Mouse (Mus musculus): Measurements from ENCODE around the gene Ift80. TPM values are rescaled to one million over a fixed set of nuclear protein-coding genes. Genes with fewer than 3 reads are reported as not detected.
A peak's percentile ranks its signal among the peaks of the same experiment; 100 is the strongest.
"Not testable (repeated sequence)": the region's sequence is repeated elsewhere in the genome, so short reads cannot be mapped to it uniquely, and the experiment has no call there.

Gene Ift80
- polyA plus RNA-seq, 1 experiment from 2014 or later, result 10.0 TPM

DNA sequence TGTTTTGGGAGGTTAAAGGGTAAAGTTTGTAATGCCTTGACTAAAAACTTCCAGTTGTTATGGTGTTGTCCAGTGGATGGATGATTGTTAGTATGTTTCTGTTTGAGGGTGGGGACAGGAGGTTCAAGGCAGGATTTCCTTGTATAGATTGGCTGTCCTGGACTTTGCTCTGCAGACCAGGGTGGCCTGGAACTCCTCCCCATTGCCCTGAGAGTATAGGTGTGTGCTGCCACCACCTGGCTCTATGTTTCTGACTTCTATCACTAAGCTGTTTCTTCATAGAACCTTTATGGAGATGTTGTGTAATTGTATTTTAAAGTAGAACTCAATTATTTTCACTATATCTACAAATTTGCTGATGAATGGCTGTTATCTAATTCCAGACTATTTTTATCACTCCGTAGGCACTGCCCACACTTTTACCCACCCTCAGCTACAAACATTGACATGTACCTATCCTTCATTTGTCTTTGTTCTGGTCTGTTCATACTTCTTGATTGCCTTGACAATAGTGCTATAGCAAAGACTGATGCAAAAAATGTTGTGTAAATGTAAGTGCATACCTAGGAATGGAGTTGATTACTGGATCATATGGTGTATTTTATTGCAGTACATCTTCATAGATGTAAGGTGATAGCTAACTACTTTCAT lies 21.9 kb upstream of the Ift80 start:
- H3K9me3 ChIP-seq, result no peaks in the 10 kb centered on the region
- H3K4me2 ChIP-seq (replicated peaks), result no peak overlapping the region
- H3K27ac ChIP-seq, result no peak overlapping the region
- no peaks in the 10 kb centered on the region for H3K27me3 ChIP-seq
- no peak for ATAC-seq
- peaks cover 51% of the 10 kb centered on the region for H3K36me3 ChIP-seq
- no peak overlapping the region for H3K9ac ChIP-seq (replicated peaks)
- H3K4me3 ChIP-seq (replicated peaks), result no peak overlapping the region
- 100% methylated on average over 1 of the region's 1 CpGs for WGBS
- no peaks in the 10 kb centered on the region for H3K4me1 ChIP-seq (replicated peaks)

DNA sequence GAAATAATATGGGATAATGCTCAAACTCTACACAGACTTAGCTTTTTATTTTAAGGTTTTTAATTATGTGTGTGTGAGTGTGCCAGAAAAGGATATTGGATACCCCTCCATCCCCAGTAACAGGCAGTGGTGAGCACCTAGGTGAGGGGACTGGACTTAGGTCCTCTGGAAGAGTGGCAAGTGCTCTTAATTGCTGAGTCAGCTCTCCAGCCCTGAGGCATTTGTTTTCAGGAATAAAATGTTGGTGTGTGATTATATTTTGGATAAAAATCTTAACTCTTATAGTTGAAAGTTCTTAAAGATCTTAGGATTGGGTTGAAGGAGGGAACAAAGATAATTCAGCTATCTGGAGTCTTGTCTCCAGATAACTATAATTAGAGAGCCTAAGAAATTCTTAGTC lies 16.4 kb upstream of the Ift80 start:
- Histone ChIP-seq H3K4me3 (replicated peaks) (no peak overlapping the region), H3K9me3 (no peaks in the 10 kb centered on the region), H3K36me3 (peaks cover 39% of the 10 kb centered on the region), H3K27ac (no peak overlapping the region), H3K4me2 (replicated peaks) (no peak overlapping the region), H3K9ac (replicated peaks) (no peak overlapping the region), H3K4me1 (replicated peaks) (no peaks in the 10 kb centered on the region), H3K27me3 (no peaks in the 10 kb centered on the region)
- ATAC-seq, result no peak

DNA sequence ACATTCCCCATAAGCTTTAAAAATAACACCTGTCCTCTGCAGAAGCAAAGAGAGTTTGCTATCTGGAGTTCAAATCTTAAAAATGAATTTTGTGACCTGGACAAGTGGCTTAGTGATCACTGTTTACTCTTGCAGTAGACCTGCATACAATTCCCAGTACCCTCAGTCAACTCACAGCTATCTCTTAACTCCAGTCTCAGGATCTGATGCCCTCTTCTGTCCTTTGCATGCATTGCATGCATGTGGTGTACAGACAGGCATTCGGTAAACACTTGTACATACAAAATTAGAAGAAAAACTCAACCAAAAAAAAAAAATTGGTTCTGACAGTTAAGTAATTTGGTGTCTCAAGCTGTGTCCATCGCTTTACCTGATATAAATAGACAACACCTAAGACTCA lies 15.9 kb upstream of the Ift80 start:
- Histone ChIP-seq H3K9me3 (no peaks in the 10 kb centered on the region), H3K4me2 (replicated peaks) (no peak overlapping the region), H3K4me3 (replicated peaks) (no peak overlapping the region), H3K36me3 (peaks cover 39% of the 10 kb centered on the region), H3K9ac (replicated peaks) (no peak overlapping the region), H3K4me1 (replicated peaks) (no peaks in the 10 kb centered on the region), H3K27me3 (no peaks in the 10 kb centered on the region), H3K27ac (no peak overlapping the region)
- 93% methylated on average over 2 of the region's 2 CpGs for WGBS
- no peak for ATAC-seq

DNA sequence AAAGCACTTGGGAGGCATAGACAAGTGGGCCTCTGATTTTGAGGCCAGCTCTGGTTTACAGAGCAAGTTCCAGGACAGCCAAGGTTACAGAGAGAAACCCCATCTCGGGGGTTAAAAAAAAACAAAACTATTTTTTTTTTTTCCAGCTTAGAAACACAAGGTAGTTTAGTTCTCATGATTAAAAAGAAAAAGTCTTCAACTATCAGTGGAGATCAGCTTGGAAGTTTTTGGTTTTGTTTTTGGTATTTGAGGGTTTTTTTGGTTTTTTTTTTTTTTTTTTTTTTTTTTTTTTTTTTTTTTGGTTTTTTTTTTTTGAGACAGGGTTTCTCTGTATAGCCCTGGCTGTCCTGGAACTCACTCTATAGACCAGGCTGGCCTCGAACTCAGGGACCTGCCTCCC lies 14.3 kb upstream of the Ift80 start:
- H3K36me3 ChIP-seq, result peaks cover 32% of the 10 kb centered on the region
- H3K27me3 ChIP-seq; H3K27ac ChIP-seq; H3K4me2 ChIP-seq (replicated peaks); H3K4me1 ChIP-seq (replicated peaks); H3K9me3 ChIP-seq; ATAC-seq; H3K4me3 ChIP-seq (replicated peaks); H3K9ac ChIP-seq (replicated peaks): not testable (repeated sequence)
- WGBS, result 97% methylated on average over 2 of the region's 2 CpGs

DNA sequence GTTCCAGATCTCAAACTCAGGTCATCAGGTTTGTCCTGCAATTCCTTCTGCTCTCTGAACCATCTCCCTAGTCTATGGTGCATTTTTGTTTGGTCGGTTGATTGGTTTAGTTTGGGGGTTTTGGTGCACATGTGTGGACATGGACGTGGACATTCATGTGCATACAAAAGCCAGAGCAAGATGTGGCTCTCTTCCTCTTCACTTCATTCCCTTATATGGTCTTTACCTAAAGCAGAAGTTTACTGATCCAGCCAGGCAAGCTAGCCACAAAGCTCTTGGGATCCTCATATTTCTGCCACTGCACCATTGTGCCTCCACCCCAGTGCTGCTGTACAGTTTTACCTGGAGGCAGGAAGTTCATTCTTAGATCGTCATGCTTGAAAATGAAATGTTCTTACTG lies 12.8 kb upstream of the Ift80 start:
- H3K4me3 ChIP-seq (replicated peaks), result no peak overlapping the region
- no peak for ATAC-seq
- H3K27ac ChIP-seq, result no peak overlapping the region

DNA sequence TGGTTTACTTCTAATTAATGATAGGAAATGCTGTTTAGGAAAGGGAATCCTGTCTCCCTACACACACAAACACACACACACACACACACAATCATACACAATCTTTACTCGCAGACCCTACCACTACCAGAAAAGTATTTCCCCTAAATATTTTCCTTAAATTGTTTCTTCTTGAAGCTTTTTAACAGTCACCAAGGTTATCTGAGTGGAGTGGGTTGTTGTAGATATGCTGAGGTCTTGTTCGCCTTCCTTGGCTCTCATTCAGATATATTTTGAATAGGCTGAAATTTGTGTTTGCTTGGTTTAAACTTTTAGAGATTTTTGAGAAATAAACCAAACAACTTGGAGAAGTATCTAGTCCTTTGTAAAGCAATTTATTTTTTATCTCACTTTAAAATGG lies 4.5 kb upstream of the Ift80 start:
- no peaks in the 10 kb centered on the region for H3K36me3 ChIP-seq
- 96% methylated on average over 2 of the region's 2 CpGs for WGBS
- no peaks in the 10 kb centered on the region for H3K27me3 ChIP-seq
- ATAC-seq, result no peak
- H3K4me1 ChIP-seq (replicated peaks), result peaks cover 14% of the 10 kb centered on the region
- no peak overlapping the region for H3K27ac ChIP-seq
- H3K9ac ChIP-seq (replicated peaks), result no peak overlapping the region
- H3K9me3 ChIP-seq, result no peaks in the 10 kb centered on the region
- no peak overlapping the region for H3K4me2 ChIP-seq (replicated peaks)
- H3K4me3 ChIP-seq (replicated peaks), result no peak overlapping the region

More for the DNA sequence above, 12.8 kb upstream of the Ift80 start:
- no peak overlapping the region for H3K4me2 ChIP-seq (replicated peaks)
- H3K27me3 ChIP-seq, result no peaks in the 10 kb centered on the region
- no peaks in the 10 kb centered on the region for H3K4me1 ChIP-seq (replicated peaks)
- WGBS, result 95% methylated on average over 3 of the region's 3 CpGs
- H3K36me3 ChIP-seq, result peaks cover 24% of the 10 kb centered on the region
- no peaks in the 10 kb centered on the region for H3K9me3 ChIP-seq
- no peak overlapping the region for H3K9ac ChIP-seq (replicated peaks)

DNA sequence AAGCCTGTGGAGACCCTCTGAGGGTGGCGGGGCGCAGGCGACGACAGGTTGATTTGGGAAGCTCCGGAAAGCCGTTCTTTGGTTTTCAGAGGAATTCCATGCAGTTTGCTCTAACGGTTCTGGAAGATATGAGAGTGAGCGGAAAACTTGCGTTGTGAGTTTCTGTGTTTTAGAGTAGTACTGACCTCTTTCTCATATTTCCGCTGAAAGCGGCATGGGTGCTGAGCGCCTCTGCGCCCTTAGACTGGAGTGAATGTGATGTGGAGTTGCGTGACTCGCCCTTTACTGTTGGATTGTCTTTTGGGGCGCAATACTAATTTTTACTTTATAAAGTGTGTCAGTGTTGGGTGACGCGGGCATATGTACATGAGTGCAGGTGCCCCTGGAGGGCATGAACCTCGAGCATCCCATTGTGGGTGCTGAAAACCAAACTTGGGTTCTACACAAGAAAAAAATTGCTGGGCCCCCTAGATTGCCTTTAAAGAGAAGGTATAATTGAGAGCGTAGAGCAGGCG lies 1.9 kb upstream of the Ift80 start:
- H3K9ac ChIP-seq (replicated peaks), result peak overlapping the region; percentile 88
- peak overlapping the region; percentile 98 for H3K4me3 ChIP-seq (replicated peaks)
- no peak for ATAC-seq
- peak overlapping the region; percentile 95 for H3K4me2 ChIP-seq (replicated peaks)
- H3K36me3 ChIP-seq, result no peaks in the 10 kb centered on the region
- WGBS, result 7% methylated on average over 21 of the region's 21 CpGs
- peaks cover 18% of the 10 kb centered on the region for H3K4me1 ChIP-seq (replicated peaks)
- peak overlapping the region; percentile 78; the same call in 1 of the 2 replicates for H3K27ac ChIP-seq
- no peaks in the 10 kb centered on the region for H3K27me3 ChIP-seq
- no peaks in the 10 kb centered on the region for H3K9me3 ChIP-seq

DNA sequence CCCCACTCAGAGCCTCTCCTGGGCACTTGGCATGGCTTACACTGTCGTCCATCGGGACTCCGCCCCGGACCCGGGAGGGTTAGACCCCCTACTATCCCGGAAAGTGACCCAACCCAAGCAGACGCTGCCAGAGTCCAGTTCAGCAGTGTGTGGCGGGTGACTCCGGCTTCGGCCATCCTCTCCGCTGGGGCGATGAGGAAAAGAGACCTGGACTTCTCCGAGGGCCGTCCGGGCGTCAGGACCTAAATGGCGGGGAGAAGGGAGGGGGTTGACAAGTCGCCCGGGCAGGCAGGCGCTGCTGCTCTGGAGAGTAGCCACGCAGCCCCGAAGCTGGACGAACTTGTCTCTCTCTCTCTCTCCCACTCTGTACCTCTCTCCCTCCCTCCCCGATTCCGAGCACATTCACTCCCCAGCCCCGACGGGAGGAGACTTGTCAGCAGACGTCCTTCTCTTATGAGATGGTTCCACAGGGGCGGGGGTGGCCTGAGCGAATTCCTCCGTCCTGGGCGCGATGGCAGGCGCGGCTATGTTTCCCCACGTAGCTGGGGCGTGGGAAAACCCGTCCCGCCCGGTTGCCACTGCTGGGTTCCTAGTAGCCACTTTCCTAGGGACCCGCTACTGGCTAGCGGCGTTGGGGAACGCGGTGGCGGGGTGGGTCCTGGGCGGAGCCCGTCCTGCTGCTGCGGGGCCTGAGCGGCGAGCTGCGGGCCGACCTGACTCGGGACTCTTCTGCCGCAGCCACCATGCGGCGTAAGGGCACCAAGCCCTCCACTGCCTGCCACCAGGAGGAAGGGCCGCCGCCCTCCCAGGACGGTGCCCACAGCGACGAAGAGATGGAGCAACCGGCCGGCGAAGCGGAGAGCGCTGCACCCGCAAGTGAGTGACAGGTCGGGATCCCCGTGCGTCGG lies 1.2 kb upstream of the Ift80 start:
- no peaks in the 10 kb centered on the region for H3K9me3 ChIP-seq
- peak overlapping the region; percentile 78 for H3K27ac ChIP-seq
- WGBS, result under 1% methylated on average over 71 of the region's 72 CpGs
- no peaks in the 10 kb centered on the region for H3K27me3 ChIP-seq
- peak overlapping the region; percentile 95 for H3K4me2 ChIP-seq (replicated peaks)
- peak overlapping the region; percentile 98 for H3K4me3 ChIP-seq (replicated peaks)
- no peaks in the 10 kb centered on the region for H3K36me3 ChIP-seq
- peaks cover 18% of the 10 kb centered on the region for H3K4me1 ChIP-seq (replicated peaks)
- peak overlapping the region; percentile 88 for H3K9ac ChIP-seq (replicated peaks)
- peak; percentile 79 for ATAC-seq

DNA sequence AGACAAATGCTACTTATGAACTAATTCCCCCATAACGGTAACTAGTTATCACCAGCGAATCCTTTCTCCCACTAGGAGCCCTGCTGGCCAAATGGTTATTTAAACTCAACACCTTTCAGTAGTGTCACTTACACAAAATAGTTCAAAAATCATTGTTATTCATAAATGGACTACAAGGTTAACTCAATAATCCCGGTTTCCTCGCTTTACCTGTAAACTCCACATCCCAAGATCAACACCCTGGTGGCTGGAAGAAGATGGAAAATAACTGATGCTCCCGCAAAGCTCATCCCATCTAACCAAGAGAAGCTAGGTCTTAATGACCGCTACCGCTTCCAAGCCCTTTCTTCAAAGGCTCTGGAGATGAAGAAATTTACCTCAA lies 324 bp downstream of the Ift80 start:
- Histone ChIP-seq H3K36me3 (no peaks in the 10 kb centered on the region), H3K4me1 (replicated peaks) (peaks cover 18% of the 10 kb centered on the region), H3K4me3 (replicated peaks) (peak overlapping the region; percentile 98), H3K27ac (peak overlapping the region; percentile 78; the same call in 1 of the 2 replicates), H3K9ac (replicated peaks) (peak overlapping the region; percentile 62), H3K27me3 (no peaks in the 10 kb centered on the region), H3K9me3 (no peaks in the 10 kb centered on the region), H3K4me2 (replicated peaks) (peak overlapping the region; percentile 60)
- WGBS, result under 1% methylated on average over 7 of the region's 7 CpGs
- ATAC-seq, result no peak

DNA sequence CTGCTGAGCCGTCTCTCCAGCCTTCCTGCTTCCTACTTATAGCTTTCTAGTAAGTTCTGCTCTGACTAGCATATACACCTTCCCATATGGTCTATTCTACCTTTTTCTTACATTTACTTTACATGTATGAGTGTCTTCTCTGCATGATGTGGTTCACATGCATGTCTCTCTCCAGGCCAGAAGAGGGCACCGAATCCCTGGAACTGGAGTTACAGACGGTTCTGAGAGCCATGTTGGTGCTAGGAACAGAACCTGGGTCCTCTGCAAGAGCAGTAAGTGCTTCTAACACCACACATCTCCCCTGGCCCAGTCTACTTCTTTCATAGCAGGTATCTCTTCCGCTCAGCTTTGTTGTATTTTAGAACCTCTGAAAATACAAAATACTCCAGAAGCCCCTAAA lies 1.6 kb downstream of the Ift80 start:
- no peaks in the 10 kb centered on the region for H3K36me3 ChIP-seq
- H3K4me1 ChIP-seq (replicated peaks), result peaks cover 18% of the 10 kb centered on the region
- 86% methylated on average over 4 of the region's 4 CpGs for WGBS
- H3K9ac ChIP-seq (replicated peaks), result no peak overlapping the region
- no peak overlapping the region for H3K4me3 ChIP-seq (replicated peaks)
- no peaks in the 10 kb centered on the region for H3K9me3 ChIP-seq
- H3K27me3 ChIP-seq, result no peaks in the 10 kb centered on the region
- no peak overlapping the region for H3K4me2 ChIP-seq (replicated peaks)
- no peak overlapping the region for H3K27ac ChIP-seq
- no peak for ATAC-seq

DNA sequence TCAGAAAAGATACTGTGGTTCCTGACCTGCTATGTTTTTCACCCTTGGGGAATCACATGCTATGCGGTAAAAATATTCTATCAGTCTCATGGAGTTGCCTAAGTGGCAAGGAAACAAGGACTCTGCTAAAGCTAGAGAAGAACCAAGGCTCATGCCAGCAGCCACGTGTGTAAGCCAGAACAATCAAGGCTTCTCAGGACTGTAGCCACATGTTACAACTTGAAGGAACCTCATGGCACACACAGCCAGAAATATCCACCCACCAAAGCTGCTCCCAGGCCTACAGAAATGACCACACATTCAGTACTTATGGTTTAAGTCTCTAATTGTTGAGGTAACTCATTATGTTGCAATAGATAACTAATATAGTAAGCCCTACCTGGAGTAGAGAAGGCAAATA lies 17.8 kb downstream of the Ift80 start:
- ATAC-seq, result no peak
- no peak overlapping the region for H3K27ac ChIP-seq
- no peaks in the 10 kb centered on the region for H3K4me1 ChIP-seq (replicated peaks)

DNA sequence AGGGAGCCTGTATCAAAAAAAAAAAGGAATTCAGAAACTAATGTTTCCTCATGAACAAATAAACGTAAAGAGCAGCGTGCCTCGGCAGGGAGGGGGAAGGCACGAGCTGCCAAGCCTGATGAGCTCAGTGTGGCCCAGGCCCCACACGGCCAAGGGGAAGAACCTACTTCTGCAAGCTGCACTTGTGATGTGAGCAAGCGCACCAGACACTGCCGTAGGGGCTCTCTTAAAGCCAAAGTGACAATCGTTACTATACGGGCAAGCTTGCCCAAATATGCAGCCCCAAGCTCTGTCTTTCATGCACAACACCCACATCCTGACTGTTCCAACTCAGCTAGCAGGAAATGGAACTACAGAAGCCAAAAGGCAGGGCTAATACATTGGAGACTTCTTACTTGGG lies 23.5 kb downstream of the Ift80 start:
- Histone ChIP-seq H3K9me3 (no peaks in the 10 kb centered on the region), H3K27ac (no peak overlapping the region), H3K4me3 (replicated peaks) (no peak overlapping the region), H3K36me3 (peaks cover 10% of the 10 kb centered on the region), H3K4me1 (replicated peaks) (no peaks in the 10 kb centered on the region), H3K4me2 (replicated peaks) (no peak overlapping the region), H3K27me3 (no peaks in the 10 kb centered on the region), H3K9ac (replicated peaks) (no peak overlapping the region)
- ATAC-seq, result no peak
- WGBS, result 86% methylated on average over 9 of the region's 9 CpGs

More for the DNA sequence above, 17.8 kb downstream of the Ift80 start:
- Histone ChIP-seq H3K4me3 (replicated peaks) (no peak overlapping the region), H3K4me2 (replicated peaks) (no peak overlapping the region), H3K36me3 (peaks cover 27% of the 10 kb centered on the region), H3K9me3 (no peaks in the 10 kb centered on the region), H3K9ac (replicated peaks) (no peak overlapping the region), H3K27me3 (no peaks in the 10 kb centered on the region)
- WGBS, result 92% methylated on average over 2 of the region's 2 CpGs

Data from midbrain, embryonic 13.5 days (tissue).